Mouse (Mus musculus): ENCODE data around the gene Thumpd3. TPM values are rescaled to one million over a fixed set of nuclear protein-coding genes. Genes with fewer than 3 reads are reported as not detected.

The Thumpd3 gene
- polyA plus RNA-seq, 1 experiment from 2014 or later = 42.6 TPM

- Histone ChIP-seq H3K4me1 (ENCODE audit: control insufficient read depth, insufficient read depth, low read length) (0 out of 2 replicates have a peak, but pooled peaks cover 3% of the 10 kb centered on the region), H3K4me3 (ENCODE audit: low read depth, low read length) (no peak overlapping the region), H3K27me3 (ENCODE audit: control insufficient read depth, insufficient read depth, low read length) (no peaks in the 10 kb centered on the region), H3K36me3 (ENCODE audit: control insufficient read depth, insufficient read depth, low read length) (no peaks in the 10 kb centered on the region), H3K4me2 (replicated peaks; ENCODE audit: low read depth, low read length) (no peak overlapping the region), H3K27ac (ENCODE audit: low read length) (no peak overlapping the region), H3K9ac (replicated peaks; ENCODE audit: low read depth, low read length) (no peak overlapping the region), H3K9me3 (ENCODE audit: control insufficient read depth, low read depth, low read length) (no peaks in the 10 kb centered on the region)
- ATAC-seq (ENCODE audit: insufficient number of reproducible peaks, insufficient read depth, low FRiP score, low read depth) = no peak
- WGBS = 82% methylated on average over 11 of the region's 11 CpGs
Observed at GRCm38 (mm10) chr6:113041215-113041990, 4.6 kb upstream of the Thumpd3 start.

GRCm38 (mm10) chr6:113045575-113045974 is 450 bp upstream of the Thumpd3 start:
- Histone ChIP-seq H3K9me3 (ENCODE audit: control insufficient read depth, low read depth, low read length) (no peaks in the 10 kb centered on the region), H3K27me3 (ENCODE audit: control insufficient read depth, insufficient read depth, low read length) (no peaks in the 10 kb centered on the region), H3K36me3 (ENCODE audit: control insufficient read depth, insufficient read depth, low read length) (peaks cover 13% of the 10 kb centered on the region; the same call in 1 of the 2 replicates), H3K4me2 (replicated peaks; ENCODE audit: low read depth, low read length) (peak overlapping the region; percentile 85), H3K27ac (ENCODE audit: low read length) (peak overlapping the region; percentile 89), H3K4me3 (ENCODE audit: low read depth, low read length) (peak overlapping the region; percentile 76), H3K4me1 (ENCODE audit: control insufficient read depth, insufficient read depth, low read length) (peaks cover 10% of the 10 kb centered on the region; the same call in 1 of the 2 replicates), H3K9ac (replicated peaks; ENCODE audit: low read depth, low read length) (peak overlapping the region; percentile 67)
- WGBS = under 1% methylated on average over 11 of the region's 11 CpGs
- no peak for ATAC-seq (ENCODE audit: insufficient number of reproducible peaks, insufficient read depth, low FRiP score, low read depth)

- WGBS = 55% methylated on average over 15 of the region's 15 CpGs
- no peak for ATAC-seq (ENCODE audit: insufficient number of reproducible peaks, insufficient read depth, low FRiP score, low read depth)
- peak overlapping the region; percentile 89; the same call in 1 of the 2 replicates for H3K27ac ChIP-seq (ENCODE audit: low read length)
Observed at GRCm38 (mm10) chr6:113047016-113047746, 1.2 kb downstream of the Thumpd3 start.

GRCm38 (mm10) chr6:113048371-113048770 is 2.3 kb downstream of the Thumpd3 start:
- H3K4me3 ChIP-seq (ENCODE audit: low read depth, low read length) = no peak overlapping the region
- H3K27me3 ChIP-seq (ENCODE audit: control insufficient read depth, insufficient read depth, low read length) = no peaks in the 10 kb centered on the region
- peaks cover 10% of the 10 kb centered on the region; the same call in 1 of the 2 replicates for H3K4me1 ChIP-seq (ENCODE audit: control insufficient read depth, insufficient read depth, low read length)
- no peak overlapping the region for H3K9ac ChIP-seq (replicated peaks; ENCODE audit: low read depth, low read length)
- no peak overlapping the region for H3K4me2 ChIP-seq (replicated peaks; ENCODE audit: low read depth, low read length)
- H3K27ac ChIP-seq (ENCODE audit: low read length) = no peak overlapping the region
- peaks cover 25% of the 10 kb centered on the region for H3K36me3 ChIP-seq (ENCODE audit: control insufficient read depth, insufficient read depth, low read length)
- H3K9me3 ChIP-seq (ENCODE audit: control insufficient read depth, low read depth, low read length) = no peaks in the 10 kb centered on the region
- ATAC-seq (ENCODE audit: insufficient number of reproducible peaks, insufficient read depth, low FRiP score, low read depth) = no peak
- WGBS = 89% methylated on average over 2 of the region's 2 CpGs

More at GRCm38 (mm10) chr6:113047016-113047746, 1.2 kb downstream of the Thumpd3 start:
- no peaks in the 10 kb centered on the region for H3K27me3 ChIP-seq (ENCODE audit: control insufficient read depth, insufficient read depth, low read length)
- no peak overlapping the region for H3K9ac ChIP-seq (replicated peaks; ENCODE audit: low read depth, low read length)
- no peaks in the 10 kb centered on the region for H3K9me3 ChIP-seq (ENCODE audit: control insufficient read depth, low read depth, low read length)
- peak overlapping the region; percentile 76 for H3K4me3 ChIP-seq (ENCODE audit: low read depth, low read length)
- peaks cover 10% of the 10 kb centered on the region; the same call in 1 of the 2 replicates for H3K4me1 ChIP-seq (ENCODE audit: control insufficient read depth, insufficient read depth, low read length)
- peak overlapping the region; percentile 85 for H3K4me2 ChIP-seq (replicated peaks; ENCODE audit: low read depth, low read length)
- H3K36me3 ChIP-seq (ENCODE audit: control insufficient read depth, insufficient read depth, low read length) = peaks cover 20% of the 10 kb centered on the region

GRCm38 (mm10) chr6:113049159-113049558 is 3.1 kb downstream of the Thumpd3 start:
- H3K4me3 ChIP-seq (ENCODE audit: low read depth, low read length) = no peak overlapping the region
- no peaks in the 10 kb centered on the region for H3K9me3 ChIP-seq (ENCODE audit: control insufficient read depth, low read depth, low read length)
- H3K9ac ChIP-seq (replicated peaks; ENCODE audit: low read depth, low read length) = no peak overlapping the region
- H3K36me3 ChIP-seq (ENCODE audit: control insufficient read depth, insufficient read depth, low read length) = peaks cover 25% of the 10 kb centered on the region
- no peak for ATAC-seq (ENCODE audit: insufficient number of reproducible peaks, insufficient read depth, low FRiP score, low read depth)
- H3K4me2 ChIP-seq (replicated peaks; ENCODE audit: low read depth, low read length) = no peak overlapping the region
- peaks cover 10% of the 10 kb centered on the region; the same call in 1 of the 2 replicates for H3K4me1 ChIP-seq (ENCODE audit: control insufficient read depth, insufficient read depth, low read length)
- H3K27ac ChIP-seq (ENCODE audit: low read length) = no peak overlapping the region
- 84% methylated on average over 3 of the region's 3 CpGs for WGBS
- no peaks in the 10 kb centered on the region for H3K27me3 ChIP-seq (ENCODE audit: control insufficient read depth, insufficient read depth, low read length)

- no peak overlapping the region for H3K27ac ChIP-seq (ENCODE audit: low read length)
- H3K27me3 ChIP-seq (ENCODE audit: control insufficient read depth, insufficient read depth, low read length) = no peaks in the 10 kb centered on the region
- no peaks in the 10 kb centered on the region for H3K4me1 ChIP-seq (ENCODE audit: control insufficient read depth, insufficient read depth, low read length)
- WGBS = 72% methylated on average over 3 of the region's 3 CpGs
- H3K9ac ChIP-seq (replicated peaks; ENCODE audit: low read depth, low read length) = no peak overlapping the region
- ATAC-seq (ENCODE audit: insufficient number of reproducible peaks, insufficient read depth, low FRiP score, low read depth) = no peak
- no peak overlapping the region for H3K4me2 ChIP-seq (replicated peaks; ENCODE audit: low read depth, low read length)
- H3K4me3 ChIP-seq (ENCODE audit: low read depth, low read length) = no peak overlapping the region
- no peaks in the 10 kb centered on the region for H3K9me3 ChIP-seq (ENCODE audit: control insufficient read depth, low read depth, low read length)
- peaks cover 43% of the 10 kb centered on the region for H3K36me3 ChIP-seq (ENCODE audit: control insufficient read depth, insufficient read depth, low read length)
Observed at GRCm38 (mm10) chr6:113052972-113053371, 6.9 kb downstream of the Thumpd3 start.

GRCm38 (mm10) chr6:113054552-113055107 is 8.6 kb downstream of the Thumpd3 start:
- peaks cover 39% of the 10 kb centered on the region for H3K36me3 ChIP-seq (ENCODE audit: control insufficient read depth, insufficient read depth, low read length)
- H3K9ac ChIP-seq (replicated peaks; ENCODE audit: low read depth, low read length) = no peak overlapping the region
- H3K9me3 ChIP-seq (ENCODE audit: control insufficient read depth, low read depth, low read length) = no peaks in the 10 kb centered on the region
- no peaks in the 10 kb centered on the region for H3K27me3 ChIP-seq (ENCODE audit: control insufficient read depth, insufficient read depth, low read length)
- no peak for ATAC-seq (ENCODE audit: insufficient number of reproducible peaks, insufficient read depth, low FRiP score, low read depth)
- WGBS = 81% methylated on average over 6 of the region's 6 CpGs
- no peak overlapping the region for H3K27ac ChIP-seq (ENCODE audit: low read length)
- H3K4me3 ChIP-seq (ENCODE audit: low read depth, low read length) = no peak overlapping the region
- no peak overlapping the region for H3K4me2 ChIP-seq (replicated peaks; ENCODE audit: low read depth, low read length)
- H3K4me1 ChIP-seq (ENCODE audit: control insufficient read depth, insufficient read depth, low read length) = no peaks in the 10 kb centered on the region

GRCm38 (mm10) chr6:113060892-113061563 is 15.0 kb downstream of the Thumpd3 start:
- H3K36me3 ChIP-seq (ENCODE audit: control insufficient read depth, insufficient read depth, low read length) = peaks cover 67% of the 10 kb centered on the region
- no peak overlapping the region for H3K27ac ChIP-seq (ENCODE audit: low read length)
- WGBS = 62% methylated on average over 1 of the region's 1 CpGs
- H3K4me1 ChIP-seq (ENCODE audit: control insufficient read depth, insufficient read depth, low read length) = no peaks in the 10 kb centered on the region
- no peaks in the 10 kb centered on the region for H3K27me3 ChIP-seq (ENCODE audit: control insufficient read depth, insufficient read depth, low read length)
- H3K9ac ChIP-seq (replicated peaks; ENCODE audit: low read depth, low read length) = no peak overlapping the region
- no peak for ATAC-seq (ENCODE audit: insufficient number of reproducible peaks, insufficient read depth, low FRiP score, low read depth)
- no peaks in the 10 kb centered on the region for H3K9me3 ChIP-seq (ENCODE audit: control insufficient read depth, low read depth, low read length)
- no peak overlapping the region for H3K4me2 ChIP-seq (replicated peaks; ENCODE audit: low read depth, low read length)
- H3K4me3 ChIP-seq (ENCODE audit: low read depth, low read length) = no peak overlapping the region

All from stomach, embryonic 14.5 days (tissue).